Mouse (Mus musculus) skeletal muscle tissue, adult 2 months (tissue): ENCODE data around the gene Riok1.
A peak's percentile ranks its signal among the peaks of the same experiment; 100 is the strongest.

ENCODE experiments used
- DNase-seq: peaks from one replicate; pipeline ENCODE4 v3.0.0-alpha.2; 2012; ENCODE audit warnings: low read depth, low spot score

Riok1 gene

DNA sequence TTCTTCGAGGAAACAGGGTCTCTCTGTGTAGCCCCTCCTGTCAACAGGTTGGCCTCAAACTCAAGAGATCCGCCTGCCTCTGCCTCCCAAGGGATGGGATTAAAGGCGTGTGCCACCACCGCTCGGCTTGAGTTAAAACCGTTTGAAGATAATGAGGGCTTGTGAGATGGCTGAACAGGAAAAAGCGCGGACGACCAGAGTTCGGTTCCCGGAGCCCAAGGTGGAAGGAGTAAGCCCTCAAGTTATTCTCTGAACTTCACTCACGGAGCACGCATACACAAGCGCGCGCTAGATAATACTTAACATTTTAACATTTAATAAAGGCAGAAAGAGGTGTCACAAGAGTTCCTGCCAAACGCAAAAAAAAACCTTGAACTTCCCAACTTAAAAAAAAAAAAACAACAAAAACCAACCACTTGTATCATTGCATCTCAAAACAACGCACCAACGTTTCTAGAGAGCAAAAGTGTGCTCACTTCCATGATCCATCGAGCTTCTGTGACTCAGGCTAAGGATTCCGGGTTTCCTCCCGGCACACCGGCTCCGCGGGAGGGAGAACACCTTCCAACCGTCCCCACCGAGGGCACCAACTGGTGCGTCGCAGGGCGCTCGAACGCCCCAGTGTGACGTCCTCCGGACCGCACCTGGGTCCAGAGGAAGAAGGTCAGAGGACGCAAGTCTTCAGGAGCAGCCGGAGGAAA, at the start of gene Riok1:
Riok1 (plus strand) TSS at position 653 of the 701 bp plus-strand sequence.
- no peak for DNase-seq

DNA sequence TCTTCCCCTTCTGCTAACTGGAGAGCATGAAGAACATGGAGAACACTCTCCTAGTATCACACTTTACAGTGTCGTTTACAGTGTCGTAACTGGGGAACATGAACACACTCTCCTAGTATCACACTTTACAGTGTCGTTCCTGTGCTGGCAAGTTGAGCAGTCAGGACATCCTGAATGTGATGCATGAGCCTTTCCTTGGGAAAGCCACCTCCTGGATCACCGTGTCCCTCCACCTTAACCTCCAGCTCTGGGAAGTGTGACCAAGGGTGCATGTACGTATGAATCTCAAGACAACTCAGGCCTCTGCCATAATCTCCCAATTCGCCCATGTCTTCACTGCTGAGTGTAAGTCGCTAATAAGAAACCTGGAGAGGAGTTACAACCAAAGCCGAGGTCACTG, 47.1 kb upstream of the Riok1 start:
- no peak for DNase-seq

DNA sequence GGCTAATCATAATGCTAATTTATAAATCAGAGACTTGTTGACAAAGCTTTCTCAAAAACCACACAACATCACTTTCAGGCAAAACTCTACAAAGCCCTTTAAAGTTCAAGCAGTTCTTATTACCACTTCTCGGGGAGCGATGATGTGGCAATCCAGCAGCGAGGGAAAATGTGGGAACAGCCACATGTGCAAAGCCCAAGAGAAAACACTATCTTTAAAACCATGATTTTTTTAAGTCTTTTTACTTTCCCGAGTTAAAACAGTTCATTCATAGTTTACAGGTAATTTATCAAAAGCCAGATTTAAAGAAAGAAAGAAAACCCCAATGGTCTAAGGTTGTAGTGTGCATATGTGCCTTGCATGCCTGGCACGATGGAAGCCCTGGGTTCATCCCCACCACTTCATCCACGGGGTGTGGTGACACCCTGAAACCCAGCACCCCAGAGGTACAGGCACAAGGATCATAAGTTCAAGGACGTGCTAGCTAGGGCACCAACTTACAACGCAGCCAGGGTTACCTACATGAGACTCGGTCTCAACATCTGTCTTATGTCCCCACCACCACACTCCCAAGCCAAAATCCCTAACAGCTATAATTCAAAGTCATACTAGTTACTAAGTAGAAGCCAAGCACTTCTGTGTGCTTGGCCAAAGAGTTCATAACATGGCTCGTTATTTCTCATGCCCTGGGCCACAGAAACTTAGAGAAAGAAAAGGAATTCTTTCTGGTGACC, 44.0 kb upstream of the Riok1 start:
- DNase-seq: no peak

DNA sequence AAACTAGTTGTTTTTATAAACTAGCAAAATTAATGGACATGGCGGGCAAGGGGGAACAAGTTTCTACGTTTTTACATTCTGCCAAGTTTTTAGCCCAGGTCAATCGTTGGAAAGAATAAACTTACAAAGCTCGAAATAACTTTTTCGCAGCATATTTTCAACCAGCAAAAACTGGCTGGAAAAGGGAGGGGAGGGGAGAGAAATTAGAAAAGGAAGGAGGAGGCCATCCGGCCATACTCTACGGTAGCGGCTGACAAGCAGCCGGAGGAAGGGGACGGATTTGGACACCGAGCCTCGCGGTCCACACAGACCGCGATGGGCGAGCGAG, 43.5 kb upstream of the Riok1 start:
- DNase-seq: no peak

DNA sequence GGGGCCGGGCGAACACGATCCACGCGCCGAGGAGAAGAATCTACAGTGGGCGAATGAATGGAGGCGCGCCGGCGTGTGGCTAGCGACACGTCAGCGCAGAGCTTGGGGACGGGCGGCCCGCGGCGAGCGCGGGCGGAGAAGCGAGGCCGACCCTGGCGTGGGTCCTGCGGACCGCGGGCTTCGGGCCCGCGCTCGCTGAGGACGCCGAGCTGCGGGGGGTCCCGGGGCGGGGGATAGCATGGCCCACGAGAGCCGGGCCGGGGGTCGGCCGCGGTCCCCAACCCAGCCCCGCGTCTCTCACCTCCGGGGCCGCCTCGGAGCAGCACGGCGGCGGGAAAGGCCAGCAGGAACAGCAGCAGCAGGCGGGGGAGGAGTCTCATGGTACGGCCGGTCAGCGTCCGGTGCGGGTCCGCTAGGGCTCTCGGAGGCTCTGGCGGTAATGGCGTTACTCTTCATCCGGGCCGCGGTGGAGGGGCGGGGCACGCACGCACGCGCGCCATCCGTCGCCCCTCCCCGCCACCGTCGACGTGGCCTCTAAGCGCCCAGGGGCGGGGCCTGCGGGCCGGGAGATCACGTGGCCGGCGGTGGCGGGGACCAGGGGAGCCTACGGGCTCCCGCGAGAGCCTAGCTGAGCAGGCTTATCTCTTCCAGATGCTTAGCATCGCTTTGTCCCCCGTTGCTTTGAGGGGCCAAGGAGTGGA, 42.9 kb upstream of the Riok1 start, which contains the start of gene Ssr1:
Ssr1 (minus strand) TSS at position 514 of the 701 bp plus-strand sequence.
- peak; percentile 90 for DNase-seq

DNA sequence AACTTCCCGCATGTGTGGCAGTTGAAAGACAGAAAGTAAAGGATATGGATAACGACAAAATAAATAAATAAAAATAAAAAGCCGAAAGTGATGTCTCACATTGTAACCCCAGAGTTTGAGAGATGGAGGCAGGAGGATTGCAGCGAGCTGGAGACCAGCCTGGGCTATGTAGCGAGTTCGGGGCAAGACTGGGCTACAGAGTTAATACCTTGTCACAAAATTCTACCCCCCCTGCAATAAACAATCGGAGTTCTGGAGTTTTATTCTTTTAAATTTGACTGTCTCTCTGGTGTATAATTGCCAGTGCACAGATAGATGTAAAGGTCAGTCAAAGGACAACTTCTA, 42.4 kb upstream of the Riok1 start:
- no peak for DNase-seq

DNA sequence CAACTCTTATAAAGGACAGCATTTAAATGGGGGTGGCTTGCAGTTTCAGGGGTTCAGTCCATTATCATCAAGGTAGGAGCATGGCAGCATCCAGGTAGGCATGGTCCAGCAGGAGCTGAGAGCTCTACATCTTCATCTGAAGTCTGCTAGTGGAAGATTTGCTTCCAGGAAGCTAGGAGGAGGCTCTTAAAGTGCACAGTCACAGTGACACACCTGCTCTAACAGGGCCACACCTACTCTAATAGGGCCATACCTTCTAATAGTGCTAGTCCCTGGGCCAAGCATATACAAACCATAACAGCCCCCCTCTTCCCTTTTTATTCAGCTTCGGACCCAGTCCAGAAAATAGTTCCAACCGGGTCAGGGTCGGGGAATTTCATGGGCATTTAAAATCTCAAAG, 37.1 kb upstream of the Riok1 start:
- DNase-seq: no peak

DNA sequence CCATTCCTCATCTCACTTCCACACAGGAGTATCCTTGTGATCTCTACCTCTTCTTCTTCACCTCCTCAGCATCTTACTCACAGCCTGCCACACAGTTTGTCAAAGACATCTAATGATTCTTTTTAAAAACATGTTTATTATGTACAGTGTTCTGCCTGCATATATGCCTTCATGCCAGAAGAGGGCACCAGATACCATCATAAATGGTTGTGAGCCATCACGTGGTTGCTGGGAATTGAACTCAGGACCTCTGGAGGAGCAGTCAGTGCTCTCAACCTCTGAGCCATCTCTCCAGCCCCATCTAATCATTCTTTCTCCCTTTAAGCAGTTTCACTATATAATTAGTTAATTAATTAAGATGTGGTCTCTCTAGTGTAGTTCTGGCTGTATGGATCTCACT, 34.3 kb upstream of the Riok1 start:
- no peak for DNase-seq

DNA sequence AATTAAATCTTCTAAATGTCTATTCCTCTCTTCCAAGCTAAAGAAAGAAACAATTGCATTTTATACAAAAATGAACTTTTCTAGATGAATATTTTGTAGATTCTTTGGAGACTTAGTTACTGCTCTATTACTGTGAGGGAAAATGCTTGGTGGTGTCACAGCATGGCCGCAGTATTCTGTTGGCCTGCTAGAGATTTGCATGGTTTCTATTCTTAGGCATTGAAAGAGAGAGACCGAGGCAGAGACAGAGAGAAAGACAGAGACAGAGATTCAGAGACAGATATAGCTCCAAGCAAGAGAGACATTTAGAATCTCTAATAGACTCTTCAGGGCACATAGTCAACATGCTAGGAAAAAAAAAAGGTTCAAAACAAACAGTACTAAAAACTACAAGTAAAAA, 28.8 kb upstream of the Riok1 start:
- no peak for DNase-seq

DNA sequence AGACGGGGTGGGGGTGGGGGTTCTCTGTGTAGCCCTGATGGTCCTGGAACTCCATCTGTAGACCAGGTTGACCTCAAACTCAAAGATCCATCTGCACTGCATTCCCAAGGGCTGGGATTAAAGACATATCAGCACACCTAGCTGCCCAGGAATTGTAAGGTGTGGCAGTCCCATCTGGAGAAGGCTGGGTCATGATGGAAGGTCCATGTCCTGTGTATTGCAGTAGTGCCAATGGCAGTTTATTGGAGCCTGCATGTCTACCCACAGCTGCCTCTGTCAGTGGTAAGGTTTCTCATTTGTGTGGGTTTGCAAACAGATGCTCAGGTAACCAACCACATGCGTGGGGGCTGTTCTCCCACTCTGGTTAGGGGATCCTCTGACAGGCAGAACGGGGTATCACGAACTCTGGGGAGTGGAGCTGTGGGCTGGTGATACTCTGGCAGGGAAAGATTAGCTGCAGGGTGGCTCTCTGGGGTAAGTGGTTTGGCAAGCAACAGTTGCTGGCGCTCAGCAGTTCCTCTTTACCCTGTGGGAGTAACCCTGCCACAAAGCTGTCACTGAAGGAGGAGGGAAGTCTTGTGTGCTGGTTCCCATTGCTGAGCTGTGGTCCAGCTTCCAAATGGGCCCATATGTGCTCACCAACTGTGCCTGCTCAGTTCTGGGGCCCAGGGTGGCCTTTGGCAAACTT, 26.9 kb upstream of the Riok1 start:
- peak; percentile 27 for DNase-seq

DNA sequence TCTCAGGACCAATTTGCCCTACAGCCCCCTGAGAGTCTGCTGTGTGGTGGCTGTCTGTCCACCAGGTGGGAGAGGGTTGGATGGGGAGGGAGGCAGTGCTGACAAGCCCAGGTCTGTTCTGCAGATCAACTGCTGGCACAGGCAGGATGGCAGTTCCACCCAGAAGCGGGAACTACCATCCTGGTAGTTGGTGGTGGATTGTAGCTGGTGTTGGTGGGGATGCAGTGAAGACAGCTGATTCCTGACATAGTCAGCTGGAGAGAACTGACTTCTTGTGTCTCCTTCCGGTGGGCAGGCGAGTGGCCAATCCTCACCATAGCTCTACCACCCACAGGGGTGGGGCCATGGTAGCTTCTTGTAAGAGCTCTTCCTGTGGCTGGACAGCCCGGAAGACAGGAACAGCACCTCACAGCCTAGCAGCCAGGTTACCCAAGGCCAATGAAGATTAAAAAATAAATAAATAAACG, 26.3 kb upstream of the Riok1 start:
- no peak for DNase-seq

DNA sequence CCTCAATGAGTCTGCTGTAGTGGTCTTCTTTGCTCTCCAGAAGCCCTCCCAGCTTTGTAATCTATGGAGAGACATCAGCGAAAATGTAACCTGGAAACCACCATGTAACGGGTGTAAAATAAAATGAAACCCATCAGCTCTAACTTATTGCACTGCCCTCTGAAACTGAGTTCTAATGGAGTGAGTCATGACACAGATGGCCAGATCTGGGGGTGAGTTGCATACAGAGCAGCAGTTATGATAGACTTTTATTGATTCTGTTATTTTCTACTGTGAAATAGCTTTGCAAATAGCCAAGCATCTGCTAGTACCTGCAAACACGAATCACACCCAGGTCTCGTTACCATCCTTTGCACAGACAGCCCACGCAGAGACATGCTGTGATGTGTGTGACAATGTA, 24.4 kb upstream of the Riok1 start:
- DNase-seq: no peak

DNA sequence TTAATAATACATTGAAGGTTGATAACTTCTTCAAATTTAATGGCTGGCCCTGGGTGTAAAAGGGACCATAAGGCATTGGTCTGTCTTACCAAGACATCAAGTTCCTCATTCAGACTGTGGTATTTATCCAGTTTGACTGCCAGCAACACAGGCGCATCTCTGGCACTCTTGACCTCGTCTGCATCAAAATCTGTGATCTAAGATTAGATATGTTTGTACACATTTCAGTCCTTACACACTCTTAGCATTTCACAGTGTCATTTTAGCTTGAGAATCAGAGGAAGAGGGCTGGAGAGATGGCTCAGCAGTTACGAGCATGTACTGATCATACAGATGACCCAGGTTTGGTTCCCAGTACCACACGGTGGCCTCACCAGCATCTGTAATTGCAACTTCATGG, 21.2 kb upstream of the Riok1 start:
- no peak for DNase-seq

DNA sequence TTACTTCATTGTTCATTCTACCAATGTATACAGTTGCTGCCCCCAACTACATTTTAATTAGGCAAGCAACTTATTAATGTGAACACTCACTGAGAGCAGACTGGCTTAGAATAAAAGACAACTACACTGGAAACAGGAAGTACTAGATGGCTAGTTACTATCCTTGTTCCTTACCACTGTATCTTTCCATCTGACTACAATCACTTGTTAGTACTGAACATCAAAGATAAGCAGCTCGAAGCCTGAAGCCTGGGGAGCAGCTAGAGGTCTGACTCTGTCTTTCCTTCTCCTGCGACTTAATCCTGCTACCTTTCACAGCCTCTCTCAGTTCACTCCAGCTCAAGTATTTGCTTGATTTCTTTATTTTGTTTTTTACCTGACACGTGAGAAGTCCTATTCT, 18.0 kb upstream of the Riok1 start:
- DNase-seq: no peak

DNA sequence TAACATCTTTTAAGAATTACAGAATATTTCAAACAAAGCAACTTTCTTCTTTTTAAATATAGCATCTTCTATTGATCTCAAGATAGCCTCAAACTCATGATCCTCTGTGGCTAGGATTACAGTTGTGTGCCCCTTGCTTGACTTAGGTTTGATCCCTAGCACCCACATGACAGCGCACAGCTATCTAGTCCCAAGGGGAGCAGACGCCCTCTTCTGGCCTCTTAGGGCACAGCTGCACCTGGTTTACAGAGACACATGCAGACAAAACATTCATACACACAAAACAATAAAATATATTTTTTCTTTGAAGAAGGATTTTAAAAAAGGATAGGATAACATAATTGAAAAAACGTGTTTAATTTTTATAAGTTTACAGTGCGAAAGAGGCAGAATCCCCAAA, 10.9 kb upstream of the Riok1 start:
- DNase-seq: no peak

DNA sequence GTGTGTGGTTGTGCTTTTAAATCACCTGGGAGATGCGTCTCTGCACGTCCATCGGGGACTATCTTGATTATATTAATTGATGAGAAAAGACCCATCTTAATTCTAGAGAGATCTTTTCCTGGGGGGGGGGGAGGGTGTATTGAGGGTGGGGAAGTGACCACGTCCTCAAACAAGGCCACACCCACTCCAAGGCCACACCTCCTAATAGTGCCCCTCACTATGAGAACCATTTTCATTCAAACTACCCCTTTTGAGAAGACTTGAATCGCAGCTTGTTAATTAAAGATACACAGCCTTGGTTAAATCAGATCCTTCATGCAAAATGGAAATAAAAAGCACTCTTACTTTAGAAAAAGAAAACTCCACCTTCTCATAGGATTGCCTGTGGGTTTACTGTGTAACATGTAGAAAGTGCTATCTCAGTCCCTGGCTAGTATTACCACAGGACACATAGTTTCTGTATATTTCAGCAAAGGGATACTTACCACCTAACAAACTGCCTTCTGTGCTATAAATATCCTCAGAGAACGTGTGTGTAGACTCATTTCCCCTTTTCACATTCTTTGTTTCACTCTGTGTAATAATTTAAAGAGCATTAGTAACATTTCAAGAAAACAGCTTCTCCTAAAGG, 9.1 kb upstream of the Riok1 start:
- DNase-seq: no peak

DNA sequence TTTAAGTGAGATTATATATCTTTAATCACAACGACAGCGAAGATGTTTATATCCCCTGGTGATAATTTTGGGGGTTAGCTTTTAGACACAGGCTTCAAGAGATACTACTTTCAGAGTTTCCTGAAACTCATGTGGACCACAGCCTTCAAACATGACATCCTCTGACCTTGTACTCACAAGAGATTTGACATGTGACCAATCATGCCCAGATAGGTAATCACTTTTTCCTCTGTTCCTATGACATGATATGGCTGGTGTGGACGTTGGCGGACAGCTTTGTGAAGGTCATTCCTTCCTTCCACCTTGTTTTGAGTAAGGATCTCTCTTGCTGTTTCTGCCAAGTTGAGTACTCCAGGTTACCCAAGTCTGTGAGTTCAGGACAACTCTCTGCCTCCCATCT, 8.4 kb upstream of the Riok1 start:
- no peak for DNase-seq

DNA sequence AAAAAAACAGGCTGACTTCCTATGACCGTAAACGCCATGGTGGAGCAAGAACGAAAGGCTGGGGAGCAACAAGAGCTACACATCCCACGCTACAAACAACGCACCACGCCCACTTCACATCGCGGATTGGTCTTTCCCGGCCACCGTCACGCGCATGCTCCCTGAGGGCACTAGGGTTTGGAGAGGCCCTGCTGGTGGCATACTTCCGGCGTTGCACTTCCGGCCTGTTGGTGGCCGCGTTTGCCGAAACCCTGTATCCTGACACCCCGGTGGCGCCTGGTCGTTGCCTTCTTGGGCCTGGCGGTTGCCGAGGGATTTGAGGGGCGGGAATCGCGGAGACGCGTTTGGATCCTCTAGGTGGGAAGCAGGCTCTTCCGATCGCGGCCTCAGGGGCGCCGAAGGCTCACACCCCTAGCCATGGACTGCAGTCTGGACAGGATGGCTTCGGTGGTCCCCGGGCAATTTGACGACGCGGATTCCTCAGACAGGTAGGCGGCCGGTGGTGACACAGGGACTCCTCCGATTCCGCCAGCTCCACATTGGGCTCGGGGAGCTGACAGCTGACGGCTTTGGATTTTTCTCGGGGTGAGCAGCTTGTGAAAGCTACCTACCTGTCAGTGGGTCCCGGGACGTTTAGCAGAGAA, 371 bp downstream of the Riok1 start, which contains the start of gene Cage1:
Cage1 (minus strand) TSS at position 26 of the 644 bp plus-strand sequence.
- DNase-seq: peak; percentile 94

DNA sequence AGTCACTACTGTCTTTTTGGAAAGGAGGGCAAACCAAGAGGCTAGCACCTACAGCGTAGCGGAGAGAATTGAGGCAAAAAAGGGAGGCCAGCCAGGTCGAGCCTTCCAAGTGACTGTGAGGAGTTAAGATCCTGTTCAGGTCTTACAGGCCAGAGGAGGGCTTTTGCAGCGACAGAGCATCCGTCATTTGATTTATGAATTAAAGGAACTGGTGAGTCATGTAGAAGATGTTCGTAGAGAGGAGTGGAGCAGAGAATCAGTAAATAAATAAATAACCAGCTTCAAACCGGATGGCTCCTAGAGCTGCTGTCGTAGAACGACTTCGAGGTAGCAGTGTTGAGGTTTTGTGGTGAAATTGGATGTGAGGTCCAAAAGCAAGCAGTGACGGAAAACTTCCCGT, 1.0 kb downstream of the Riok1 start:
- DNase-seq: no peak

DNA sequence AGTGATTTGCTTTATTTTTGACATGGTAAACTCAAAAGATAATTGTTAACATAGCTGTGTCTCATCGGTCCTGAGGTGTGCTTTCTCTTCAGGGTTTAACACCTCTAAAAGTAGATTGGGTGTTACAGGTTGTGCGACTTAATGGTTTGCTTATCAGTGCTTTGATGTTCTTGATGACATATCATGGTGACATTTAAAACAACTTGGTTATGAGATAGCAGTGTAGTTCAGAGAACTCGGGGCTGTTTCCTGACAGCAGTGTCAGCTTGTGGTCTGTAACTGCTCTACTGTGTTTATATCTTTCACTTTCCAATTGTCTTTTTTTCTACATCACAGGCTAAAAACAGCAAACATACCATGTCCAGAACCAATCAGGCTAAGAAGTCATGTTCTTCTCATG, 13.1 kb downstream of the Riok1 start:
- no peak for DNase-seq

DNA sequence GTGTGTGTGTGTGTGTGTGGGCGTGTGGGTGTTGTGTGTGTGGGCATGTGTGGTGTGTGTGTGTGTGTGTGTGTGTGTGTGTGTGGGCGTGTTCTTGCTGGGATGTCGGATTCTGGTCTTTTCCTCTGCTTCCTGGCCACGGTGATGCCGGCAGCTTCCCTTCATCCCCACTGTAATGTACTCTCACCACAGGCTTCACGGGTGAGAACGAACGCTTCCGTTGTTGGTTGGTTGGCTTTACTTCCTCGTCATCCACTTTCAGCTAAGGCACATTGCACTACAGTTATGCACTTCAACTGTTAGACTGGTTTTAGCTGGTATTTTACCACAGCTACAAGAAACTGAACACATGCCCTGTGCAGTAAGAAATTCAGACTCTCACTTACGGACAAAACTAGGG, 25.9 kb downstream of the Riok1 start:
- no peak for DNase-seq
